Mouse (Mus musculus) urinary bladder, postnatal 10 days (tissue): ENCODE results near the gene Soga1.

Source experiments
- DNase-seq: peaks from one replicate; pipeline ENCODE4 v3.0.0; 2022; ENCODE audit warnings: low spot score

Gene Soga1

DNA sequence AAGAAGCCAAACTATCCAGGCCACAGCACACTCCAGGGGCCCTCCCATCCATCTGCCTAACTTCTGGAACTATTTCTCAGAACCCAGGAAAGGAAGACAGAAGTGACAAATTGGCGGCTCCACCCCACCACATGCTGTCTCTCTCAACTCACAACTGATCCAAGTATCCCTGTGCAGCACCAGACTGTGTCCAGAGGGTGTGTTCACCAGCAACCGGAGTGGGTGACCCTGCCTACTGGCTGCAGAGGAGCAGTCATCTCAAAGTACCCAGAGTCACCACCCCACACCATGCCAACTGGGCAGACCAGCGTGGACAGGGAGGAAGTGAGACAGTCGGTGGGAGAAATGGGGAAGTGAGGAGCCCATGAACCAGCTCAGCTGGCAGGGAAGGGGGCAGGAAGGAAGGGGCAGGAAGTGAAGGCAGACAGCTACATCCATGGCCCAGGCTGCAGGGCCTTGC lies 15.8 kb downstream of the Soga1 start:
- DNase-seq = no peak

DNA sequence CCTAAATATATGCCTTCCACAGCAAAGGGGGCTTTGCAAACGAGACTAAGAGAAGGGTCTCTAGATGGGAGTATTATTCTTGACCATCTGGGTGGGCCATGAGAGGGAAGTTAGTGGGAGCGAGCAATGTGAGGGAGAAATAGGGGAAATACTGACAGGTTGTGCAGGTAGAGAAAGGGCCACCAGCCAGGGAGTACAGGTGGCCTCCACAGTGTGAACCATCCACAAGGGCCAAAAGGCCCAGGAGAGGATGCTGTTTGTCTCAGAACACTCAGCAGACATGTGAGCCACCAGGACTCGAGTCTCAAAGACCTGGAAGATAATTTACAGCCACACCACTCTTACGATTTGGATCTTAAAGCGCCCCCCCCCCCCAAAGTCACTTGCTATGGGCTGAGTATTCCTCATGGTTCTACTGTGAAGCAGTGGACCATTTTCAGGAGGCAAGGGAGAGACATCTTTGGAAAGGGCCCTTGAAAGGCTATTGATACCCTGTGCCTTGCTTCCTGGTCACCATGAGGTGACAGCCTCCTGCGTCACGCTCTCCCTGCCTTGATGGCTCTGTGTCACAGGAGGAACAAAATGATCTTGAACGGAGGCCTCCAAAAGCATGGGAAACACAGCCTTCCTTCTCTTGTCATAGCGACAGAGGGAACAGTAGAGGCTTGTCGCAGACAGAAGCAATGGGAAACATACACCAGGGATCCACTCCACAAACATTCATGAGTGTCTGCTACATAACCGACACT lies 18.3 kb downstream of the Soga1 start:
- no peak for DNase-seq

DNA sequence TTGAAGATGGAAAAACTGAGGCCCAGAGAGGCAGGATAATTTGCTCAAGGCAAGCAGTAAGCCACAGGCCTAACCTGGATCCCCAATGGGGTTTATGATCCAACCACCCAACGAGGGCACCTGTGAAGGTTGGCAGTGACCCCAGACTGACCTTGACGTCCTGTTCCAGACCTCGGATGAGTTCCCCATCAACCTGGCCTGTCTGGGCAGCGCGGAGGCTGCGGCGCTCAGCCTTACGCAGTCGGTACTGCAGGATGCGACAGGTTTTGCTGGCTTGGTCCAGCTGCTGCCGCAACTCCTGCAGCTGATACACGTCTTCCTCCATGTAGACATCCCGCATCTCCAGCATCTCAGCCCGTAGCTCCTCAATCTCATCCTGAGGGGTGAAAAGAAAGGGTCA lies 19.0 kb downstream of the Soga1 start:
- DNase-seq = no peak

DNA sequence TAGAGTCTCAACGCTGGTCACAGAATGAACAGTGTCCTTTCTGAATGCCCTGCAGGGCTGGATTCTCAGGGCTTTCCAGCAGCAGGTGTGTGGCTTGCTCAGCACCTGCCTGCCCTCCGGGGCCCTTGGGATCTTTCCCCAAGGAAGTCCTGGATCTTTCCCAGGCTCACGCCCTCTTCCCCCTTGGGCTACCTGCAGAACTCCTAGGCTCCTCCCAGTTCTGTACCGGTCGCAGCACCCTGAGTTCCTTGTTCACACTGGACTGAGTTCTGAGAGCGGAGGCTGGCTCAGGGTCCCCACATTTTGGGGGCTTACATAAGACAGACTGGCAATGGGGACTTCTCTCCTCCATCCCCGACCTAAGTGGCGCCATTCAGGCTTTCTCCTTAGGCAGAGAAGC lies 19.9 kb downstream of the Soga1 start:
- no peak for DNase-seq

DNA sequence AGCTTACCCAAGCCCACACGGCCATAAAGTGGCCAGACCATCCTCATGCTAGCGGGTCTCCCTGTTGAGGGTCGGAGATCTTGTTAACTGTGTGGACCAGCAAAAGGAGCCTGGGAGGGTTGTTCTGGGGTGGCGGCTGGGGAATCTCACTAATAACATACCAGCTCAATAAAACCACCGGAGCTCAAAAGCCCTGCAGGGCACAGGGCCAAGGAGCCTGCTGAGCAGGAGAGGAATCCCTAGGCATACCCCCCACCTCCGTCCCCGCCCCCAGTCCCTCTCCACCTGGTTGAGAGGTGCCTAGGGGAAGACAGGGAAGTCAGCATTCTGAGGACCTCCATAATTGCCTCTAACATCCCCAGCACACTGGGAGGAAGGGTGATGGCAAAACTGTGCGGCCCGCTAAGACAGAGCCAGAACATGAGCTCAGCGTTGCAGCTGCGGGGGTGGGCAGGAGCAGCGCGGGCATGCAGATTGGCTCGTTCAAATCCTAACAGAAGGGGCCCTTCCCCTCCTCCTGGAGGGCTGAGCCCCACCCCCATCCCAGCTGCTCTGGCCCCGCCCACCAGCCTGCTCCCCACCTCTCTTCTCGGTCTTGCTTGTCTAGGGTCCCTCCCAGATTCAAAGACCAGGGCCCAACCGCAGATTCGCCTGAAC lies 20.6 kb downstream of the Soga1 start:
- no peak for DNase-seq

DNA sequence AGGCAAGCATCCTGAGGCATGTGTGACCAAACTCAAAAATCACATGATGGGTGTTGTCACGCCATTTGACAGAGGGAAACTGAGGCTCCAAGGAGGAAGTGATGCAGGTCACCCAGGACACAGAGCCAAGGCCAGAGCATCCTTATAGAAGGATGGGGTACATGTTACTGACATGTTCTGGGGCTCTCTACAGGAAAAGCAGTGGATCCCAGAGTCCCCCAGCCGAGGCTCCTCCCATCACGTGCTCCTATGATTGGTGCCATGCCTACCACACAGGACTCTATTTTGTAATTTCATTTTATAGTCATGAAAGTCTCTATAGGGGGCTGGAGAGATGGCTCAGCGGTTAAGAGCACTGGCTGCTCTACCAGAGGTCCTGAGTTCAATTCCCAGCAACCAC lies 21.3 kb downstream of the Soga1 start:
- no peak for DNase-seq

DNA sequence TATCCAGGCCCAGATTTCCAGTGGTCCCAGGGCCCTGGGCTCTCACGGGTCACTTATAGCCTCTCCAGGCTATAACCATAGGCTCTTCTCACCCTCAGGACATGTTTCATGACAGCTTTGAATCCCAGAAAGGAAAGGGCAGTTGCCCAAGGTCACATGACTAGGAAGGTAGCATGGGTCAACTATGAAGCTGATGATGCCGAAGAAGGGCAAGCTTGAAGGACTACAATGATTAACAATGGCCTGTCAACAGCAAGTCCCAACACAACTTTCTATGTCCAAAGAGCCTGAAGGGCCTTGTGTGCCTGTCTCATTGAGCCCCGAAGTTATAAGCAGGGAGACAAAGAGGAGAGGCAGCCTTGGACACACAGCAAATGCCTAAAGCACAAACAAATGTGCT lies 21.9 kb downstream of the Soga1 start:
- no peak for DNase-seq

DNA sequence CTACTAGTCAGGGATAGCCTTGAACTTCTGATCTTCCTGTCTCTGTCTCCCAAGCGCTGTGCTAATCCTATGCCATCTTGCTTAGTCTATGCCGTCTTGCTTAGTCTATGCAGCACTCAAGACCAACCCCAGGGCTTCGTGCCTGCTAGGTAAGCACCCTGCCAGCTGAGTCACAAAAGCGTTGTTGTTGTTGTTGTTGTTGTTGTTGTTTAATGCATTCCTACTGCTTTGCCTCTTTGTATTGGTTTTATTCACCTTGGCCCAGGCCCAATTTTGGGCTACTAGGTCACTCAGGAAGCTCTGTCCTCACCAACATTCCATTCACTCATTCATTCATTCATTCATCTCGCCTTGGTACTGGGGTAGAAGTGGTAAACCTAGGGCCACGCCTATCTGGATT lies 23.3 kb downstream of the Soga1 start:
- DNase-seq = no peak

DNA sequence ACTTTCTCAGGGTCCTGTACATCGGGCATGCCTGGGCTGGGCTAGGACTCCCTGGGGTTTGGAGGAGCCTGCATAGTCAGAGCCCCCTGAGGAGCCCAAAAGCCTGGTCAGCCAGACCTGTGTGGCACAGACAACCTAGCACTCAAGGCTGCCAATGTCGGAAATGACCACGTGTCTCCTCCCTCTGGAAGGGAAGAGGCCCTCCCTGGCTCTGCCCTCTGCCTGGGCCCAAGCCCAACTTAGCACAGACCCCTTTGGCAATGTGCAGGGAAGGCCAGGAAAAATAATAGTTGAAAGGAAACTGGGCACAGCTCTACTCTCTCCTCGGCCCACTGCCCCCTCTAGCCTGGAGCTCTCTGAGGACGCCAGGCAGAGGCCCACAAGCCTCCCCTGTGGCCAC lies 24.2 kb downstream of the Soga1 start:
- DNase-seq = no peak

DNA sequence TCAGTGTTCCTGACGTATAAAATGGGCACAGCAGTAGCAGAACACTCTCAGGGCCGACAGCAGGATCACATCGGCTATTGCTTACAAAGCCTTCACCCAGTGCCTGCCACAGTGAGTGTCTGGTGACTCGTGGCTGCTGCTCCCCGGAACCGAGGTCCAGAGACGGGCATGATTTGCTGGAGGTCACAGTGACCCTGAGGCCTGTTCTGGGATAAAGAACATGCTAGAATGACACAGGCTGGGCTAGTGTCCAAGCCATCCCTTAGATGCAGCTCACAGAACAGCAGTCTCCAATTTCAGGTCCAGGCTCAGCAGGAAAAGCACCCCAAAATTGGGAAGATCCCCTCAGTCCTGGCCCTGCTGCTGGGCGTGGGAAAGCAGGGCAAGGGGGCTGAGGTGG lies 24.8 kb downstream of the Soga1 start:
- DNase-seq = no peak

DNA sequence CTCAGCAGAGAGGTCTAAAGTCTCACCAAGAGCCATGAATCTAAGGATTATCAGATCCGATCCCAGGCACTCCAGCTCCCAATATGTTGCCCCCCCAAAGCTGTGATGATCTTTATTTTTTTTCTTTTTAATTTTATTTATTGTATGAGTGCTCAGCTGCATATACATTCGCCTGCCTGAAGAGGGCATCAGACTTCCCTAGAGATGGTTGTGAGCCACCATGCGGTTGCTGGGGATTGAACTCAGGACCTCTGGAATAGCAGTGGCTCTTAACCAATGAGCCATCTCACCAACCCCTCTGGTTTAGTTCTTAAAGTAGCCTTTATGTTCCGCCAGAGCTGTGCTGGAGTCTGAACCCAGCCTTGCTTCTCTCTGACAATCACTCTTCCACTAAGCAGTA lies 25.3 kb downstream of the Soga1 start:
- DNase-seq = no peak

DNA sequence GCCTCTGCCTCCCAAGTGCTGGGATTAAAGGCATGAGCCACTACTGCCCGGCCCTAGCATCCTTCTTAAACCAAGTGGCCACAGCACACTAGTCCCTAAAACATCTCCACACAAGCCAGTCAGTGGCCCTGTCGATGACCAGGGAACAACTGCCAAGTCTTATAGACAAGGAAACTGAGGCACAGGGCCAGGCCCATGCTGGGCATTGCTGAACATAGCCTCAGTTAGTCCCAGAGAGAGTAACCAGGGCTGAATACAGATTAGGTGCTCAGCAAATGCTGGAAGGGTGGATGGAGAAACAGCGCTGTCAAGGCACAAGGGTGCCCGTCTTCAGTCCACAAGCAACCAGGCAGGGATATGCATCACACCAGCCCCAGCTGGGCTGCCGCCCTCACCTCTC lies 25.9 kb downstream of the Soga1 start:
- no peak for DNase-seq

DNA sequence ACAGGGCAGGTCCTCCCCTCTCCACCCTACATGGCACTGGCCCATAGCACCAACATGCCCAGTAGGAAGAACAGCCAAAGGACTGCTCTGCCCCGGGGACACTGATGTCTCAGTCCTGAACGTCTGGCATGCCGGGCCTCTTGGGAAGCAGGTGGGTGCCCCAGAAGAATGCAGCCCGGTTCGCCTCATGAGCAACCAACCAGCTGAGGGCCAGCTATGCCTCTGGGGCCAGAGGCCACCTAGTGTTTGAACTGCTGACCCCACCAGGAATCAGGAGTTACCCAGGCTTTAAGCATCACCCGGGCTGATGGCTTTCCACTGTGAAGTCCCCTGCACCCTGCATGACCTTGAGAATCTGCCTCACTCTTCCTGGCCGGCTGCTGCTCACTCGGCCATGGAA lies 26.6 kb downstream of the Soga1 start:
- DNase-seq = no peak

DNA sequence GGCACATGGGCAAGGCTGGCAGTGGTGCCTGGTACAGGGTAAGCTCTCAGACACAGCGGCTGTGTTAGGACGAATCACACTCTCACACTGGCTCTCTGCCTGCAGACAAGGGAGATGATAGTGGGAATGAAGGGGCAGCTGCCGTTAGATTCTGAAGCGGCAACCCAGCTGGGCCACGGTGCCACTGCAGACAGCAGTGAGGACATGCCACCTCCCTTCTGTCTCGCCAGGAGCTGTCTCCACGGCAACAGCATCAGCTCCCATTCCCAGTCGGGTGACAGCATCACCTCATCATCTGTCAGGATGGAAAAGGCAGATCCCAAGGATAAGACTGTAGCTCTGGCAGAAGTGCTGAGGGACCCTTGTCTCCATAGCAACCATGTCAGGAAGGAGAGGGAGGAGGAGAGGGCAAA lies 29.2 kb downstream of the Soga1 start:
- no peak for DNase-seq

DNA sequence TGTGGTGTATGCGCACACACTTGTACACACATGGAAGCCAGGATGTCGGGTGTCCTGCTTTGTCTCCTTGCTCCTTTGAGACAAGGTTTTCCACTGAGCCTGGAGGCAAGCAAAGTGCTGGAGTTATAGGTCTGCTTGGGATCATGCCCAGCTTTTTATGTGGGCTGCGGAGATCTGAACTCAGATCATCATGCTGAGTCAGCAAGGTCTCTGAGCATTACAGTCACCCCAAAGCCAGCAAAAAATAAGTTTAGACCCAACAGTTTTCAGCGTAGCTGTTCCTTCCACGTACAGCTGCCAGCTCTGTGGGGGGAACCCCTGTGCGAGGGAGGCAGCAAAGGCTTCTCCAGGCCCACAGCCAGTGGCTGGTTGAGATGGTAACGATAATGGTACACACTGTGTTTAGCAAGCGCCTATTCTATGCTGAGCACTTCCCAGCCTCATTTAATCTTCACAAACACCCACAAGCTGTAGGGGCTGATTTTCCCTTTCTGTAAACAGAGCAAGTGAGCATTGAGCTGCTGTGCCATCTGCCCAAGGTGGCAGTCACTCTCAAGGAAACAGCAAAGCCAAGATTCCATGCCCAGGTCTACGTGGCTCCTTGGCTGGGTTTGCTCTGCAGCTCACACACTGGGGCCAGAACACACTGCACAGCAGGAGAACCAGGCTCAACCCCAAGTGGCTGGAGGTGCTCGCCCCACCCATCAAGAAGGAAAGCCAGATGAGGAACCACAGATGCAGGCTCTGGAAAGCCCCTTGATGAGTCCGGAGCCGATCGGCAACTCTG lies 30.5 kb downstream of the Soga1 start:
- no peak for DNase-seq

DNA sequence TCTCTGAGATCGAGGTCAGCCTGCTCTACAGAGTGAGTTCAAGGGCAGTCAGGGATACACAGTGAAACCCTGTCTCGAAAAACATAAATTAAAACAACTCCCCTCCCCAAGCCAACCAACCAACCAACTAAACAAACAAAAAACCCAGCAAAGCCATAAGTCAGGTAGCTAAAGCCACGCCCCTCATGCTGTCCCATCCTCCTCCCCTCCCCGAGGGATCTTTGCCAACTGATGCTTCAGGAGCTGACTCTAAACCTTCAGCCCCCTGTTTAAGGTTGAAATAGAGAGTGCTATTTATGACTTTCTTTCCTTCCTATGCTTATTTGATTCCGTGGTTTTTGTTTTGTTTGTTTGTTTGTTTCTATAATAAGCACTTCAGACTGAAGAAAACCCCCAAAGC lies 32.1 kb downstream of the Soga1 start:
- DNase-seq = no peak

DNA sequence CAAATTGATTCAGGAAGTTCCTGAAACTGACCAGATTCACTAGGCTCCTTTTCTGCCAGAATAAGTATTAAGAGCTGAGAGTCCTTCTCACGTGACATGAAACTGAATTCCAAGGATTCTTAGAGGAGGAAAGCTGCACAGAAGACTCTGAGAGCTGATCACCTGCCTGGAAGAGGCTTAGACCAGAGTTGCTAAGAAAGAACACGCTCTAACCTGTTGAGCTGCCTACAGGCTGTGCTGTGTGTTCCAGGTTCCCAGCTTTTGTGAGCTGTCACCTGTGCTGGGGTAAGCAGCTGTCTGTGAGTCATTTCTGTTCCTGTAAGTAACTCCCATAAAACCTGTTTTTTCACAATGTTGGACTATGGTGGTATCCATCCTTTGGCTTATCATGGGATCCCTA lies 33.1 kb downstream of the Soga1 start:
- no peak for DNase-seq

DNA sequence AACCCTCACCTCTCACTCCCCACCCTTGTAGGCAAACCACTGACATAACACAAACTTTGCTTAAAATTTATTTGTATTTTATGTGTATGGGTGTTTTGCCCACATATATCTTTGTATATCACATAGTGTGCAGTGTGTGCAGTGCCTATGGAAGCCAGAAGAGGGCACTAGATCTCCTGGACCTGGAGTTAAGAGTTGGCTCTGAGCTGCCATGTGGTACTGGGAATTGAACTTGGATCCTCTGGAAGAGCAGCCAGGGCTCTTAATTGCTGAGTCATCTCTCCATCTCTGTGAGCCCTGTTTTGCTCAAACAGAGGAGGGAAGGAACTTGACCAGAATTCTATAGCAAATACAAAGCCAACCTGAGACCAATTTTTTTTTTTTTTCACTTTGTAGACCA lies 35.1 kb downstream of the Soga1 start:
- no peak for DNase-seq

DNA sequence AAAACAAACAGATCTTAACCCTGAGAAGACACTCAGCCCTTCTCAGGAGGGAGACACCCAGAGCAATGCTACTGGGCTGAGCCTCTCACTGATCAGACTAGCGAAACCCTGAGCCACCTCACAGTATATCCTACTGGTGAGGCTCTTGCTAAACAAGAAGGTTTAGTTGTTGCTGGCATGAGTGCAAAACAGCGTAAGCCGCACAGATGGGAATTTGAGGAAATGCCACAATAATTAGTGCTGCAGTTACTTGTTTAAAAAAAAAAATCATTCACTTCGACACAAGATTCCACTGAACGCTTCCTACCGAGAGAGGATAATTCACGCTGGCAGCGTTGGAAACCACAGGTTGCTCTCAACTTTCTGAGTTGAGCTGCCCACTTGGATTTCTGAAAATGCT lies 35.5 kb downstream of the Soga1 start:
- no peak for DNase-seq

DNA sequence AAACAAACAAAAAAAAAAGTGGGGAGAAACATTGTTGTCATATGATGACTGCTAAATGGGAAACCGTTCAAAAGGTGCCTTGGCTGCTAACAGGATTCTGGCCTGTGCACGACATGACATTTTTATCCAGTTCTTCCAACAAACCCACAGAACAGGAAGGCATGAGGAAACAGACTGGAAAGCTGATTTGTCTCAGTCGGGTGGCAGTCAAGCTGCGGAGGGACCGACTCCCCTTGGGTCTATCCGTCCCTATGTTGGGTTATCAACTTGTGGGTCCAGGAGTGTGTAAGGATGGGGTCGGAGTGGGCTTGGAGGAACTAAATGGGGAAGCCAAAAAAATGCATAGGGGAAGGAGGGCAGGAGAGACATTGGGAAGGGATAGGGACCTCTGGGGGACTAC lies 37.6 kb downstream of the Soga1 start:
- no peak for DNase-seq

DNA sequence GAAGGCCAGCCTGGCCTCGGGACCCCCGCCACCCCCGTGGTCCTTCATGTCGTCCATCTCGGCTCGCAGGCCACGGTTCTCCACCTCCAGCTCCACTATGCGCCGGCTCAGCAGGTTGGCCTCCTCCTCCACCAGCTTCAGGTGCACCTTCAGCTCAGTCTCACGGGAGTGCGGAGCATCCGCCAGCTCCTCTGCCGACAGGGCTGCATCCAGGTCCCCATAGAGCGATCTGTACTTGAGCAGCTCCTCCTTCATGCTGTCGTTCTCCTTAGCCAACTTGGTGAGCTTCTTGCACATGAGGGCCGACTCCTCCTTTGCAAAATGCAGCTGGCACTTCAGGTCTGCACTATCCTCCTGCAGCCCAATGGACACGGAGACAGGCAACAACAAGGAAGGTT lies 38.4 kb downstream of the Soga1 start:
- no peak for DNase-seq

DNA sequence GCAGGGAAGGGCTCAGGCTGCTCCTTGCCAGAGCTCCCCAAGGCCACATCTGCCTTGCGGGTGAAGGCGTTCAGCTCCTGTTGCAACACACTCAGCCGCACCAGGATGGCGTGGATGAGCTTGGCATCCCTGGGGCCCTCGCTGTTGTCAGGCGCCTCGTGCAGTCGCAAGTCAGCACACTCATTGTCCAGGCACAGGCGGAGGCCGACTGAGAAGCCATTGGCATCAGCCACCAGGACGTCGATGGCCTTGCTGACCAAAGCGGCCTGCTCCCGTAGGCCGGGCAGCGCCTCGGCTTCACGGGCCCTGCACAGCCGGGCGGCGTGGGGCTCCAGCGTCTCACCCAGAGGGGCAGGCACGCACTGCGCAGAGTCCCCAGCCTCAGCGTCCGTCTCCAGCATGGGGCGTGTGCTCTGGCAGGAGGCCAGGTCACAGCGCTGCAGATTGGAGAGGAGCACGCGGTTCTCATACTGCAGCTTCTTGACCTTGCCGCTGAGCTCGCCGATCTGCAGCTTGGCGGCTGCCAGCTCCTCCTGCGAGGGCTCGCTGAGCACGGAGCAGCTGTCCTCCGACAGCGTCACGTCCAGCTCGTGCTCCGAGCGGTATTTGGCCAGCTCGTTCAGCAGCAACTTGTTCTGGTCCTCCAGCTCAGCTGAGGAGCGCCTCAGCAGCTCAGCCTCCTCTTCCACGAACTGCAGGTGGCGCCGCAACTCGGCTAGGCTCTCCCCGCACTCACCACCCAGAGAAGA lies 39.0 kb downstream of the Soga1 start:
- no peak for DNase-seq

DNA sequence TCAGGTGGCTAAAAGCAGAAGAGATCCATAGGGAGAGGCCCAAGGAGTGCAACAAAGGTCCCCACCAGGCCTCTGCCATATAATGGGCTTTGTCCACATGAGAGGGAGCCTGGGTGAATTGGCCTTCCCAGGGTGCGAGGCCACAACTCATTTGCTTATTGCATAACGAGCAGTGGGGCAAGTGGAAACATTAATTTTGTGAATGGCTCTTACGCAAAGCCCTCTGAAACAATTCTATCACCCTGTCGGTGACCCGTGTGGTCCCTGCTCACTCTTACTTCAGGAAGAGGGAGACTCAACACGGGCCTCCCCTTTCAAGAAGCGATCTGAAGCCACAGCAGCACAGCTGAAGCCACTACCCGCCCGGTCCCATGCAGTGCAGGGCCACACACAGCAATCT lies 41.8 kb downstream of the Soga1 start:
- no peak for DNase-seq
